Mouse (Mus musculus) adrenal gland, adult 2 months (tissue): Measurements from ENCODE around the gene Atad3a. TPM values are rescaled to one million over a fixed set of nuclear protein-coding genes. Genes with fewer than 3 reads are reported as not detected.
A peak's percentile ranks its signal among the peaks of the same experiment; 100 is the strongest.

Experiments used
- DNase-seq: peaks from one replicate; pipeline ENCODE4 v3.0.0; 2021
- microRNA-seq, 2 experiments: library from miRNA; unstranded; fragments of <30 nt; microRNA quantifications; one replicate each; pipeline ENCODE4 v1.2.0; 2021
- polyA plus RNA-seq: library from polyadenylated mRNA; depleted of rRNA; stranded (reverse); fragments of >200 nt; gene quantifications from 2 replicates; pipeline ENCODE4 v1.2.3, GENCODE M21; 2012; rRNA removed
- total RNA-seq, 2 experiments: library from RNA; stranded (reverse); gene quantifications; 2 replicates each; pipeline ENCODE4 v1.2.3; 2021

Atad3a gene
- total and polyA plus RNA-seq, 3 experiments: 71.4 to 226 (median 90.7) TPM

DNA sequence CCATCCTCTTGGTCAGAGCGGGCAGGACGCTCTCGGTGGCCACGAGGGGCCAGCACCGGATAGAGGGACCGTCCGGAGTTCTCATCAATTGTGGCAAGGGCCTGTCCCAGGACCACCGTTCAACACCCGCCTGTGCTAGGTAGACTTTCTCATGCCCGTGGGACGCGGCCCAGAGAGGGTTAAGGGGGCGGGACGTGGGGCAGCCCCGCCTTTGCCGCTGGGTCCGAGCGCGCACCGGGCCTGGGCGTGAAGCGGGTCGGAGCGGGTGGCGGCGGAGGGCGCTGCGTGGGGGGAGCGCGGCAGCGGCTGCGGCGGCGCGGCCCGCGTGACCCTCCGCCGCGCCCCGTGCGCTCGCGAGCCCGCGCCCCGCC lies 66.8 kb downstream of the Atad3a start, which contains the start of gene Fndc10:
Fndc10 (plus strand) TSS at position 232 of the 371 bp plus-strand sequence.
- peak; percentile 87 for DNase-seq

- no peak for DNase-seq
Observed at GRCm38 (mm10) chr4:155692421-155692820, 68.5 kb downstream of the Atad3a start.

Small RNA genes lying within 50 kb of the gene (microRNA-seq; reads per million reads assigned to microRNA genes)
- 0 reads per million in 2 experiments for gene Gm27743

Other genes starting within 250 kb of the Atad3a start
- gene Nadk, start 198.7 kb downstream of the Atad3a start, total RNA-seq: 100 to 1,000 TPM; 184 to 322 TPM
- gene Nadk, start 198.7 kb downstream of the Atad3a start, polyA plus RNA-seq: 297 and 390 TPM in 2 replicates
- gene Slc35e2, start 159.7 kb downstream of the Atad3a start, total RNA-seq: 10 to 100 TPM; 33.6 to 35.9 TPM
- gene Slc35e2, start 159.7 kb downstream of the Atad3a start, polyA plus RNA-seq: 17.5 and 29.6 TPM in 2 replicates
- 10 to 100 TPM; 41.6 to 46.7 TPM for gene Cdk11b, start 136.2 kb downstream of the Atad3a start, total RNA-seq
- 11.9 and 18.9 TPM in 2 replicates for gene Cdk11b, start 136.2 kb downstream of the Atad3a start, polyA plus RNA-seq
- not detected for gene Gm10563, start 115.7 kb downstream of the Atad3a start, total RNA-seq
- gene Gm10563, start 115.7 kb downstream of the Atad3a start, polyA plus RNA-seq: not detected in 2 replicates
- gene Mmp23, start 107.7 kb downstream of the Atad3a start, total RNA-seq: 1 to 10 TPM; 5.2 to 7.6 TPM
- gene Mmp23, start 107.7 kb downstream of the Atad3a start, polyA plus RNA-seq: 23.2 and 23.9 TPM in 2 replicates
- gene Mib2, start 91.9 kb downstream of the Atad3a start, total RNA-seq: 10 to 100 TPM; 40.8 to 50.9 TPM
- 110 and 117 TPM in 2 replicates for gene Mib2, start 91.9 kb downstream of the Atad3a start, polyA plus RNA-seq
- 10 to 100 TPM; 42.6 to 65.1 TPM for gene Fndc10, start 66.8 kb downstream of the Atad3a start, total RNA-seq
- gene Fndc10, start 66.8 kb downstream of the Atad3a start, polyA plus RNA-seq: 247 and 266 TPM in 2 replicates
- 100 to 1,000 TPM; 104 to 143 TPM for gene Ssu72, start 56.3 kb downstream of the Atad3a start, total RNA-seq
- gene Ssu72, start 56.3 kb downstream of the Atad3a start, polyA plus RNA-seq: 178 and 190 TPM in 2 replicates
- under 1 TPM; 0.55 to 0.73 TPM for gene Tmem240, start 26.3 kb downstream of the Atad3a start, total RNA-seq
- gene Tmem240, start 26.3 kb downstream of the Atad3a start, polyA plus RNA-seq: 2.0 and 3.1 TPM in 2 replicates
- gene Vwa1, start 13.6 kb upstream of the Atad3a start, total RNA-seq: 1 to 10 TPM; 2.5 to 4.8 TPM
- 9.4 and 12.0 TPM in 2 replicates for gene Vwa1, start 13.6 kb upstream of the Atad3a start, polyA plus RNA-seq
- under 1 TPM; 0.52 to 0.62 TPM for gene Tmem88b, start 24.8 kb upstream of the Atad3a start, total RNA-seq
- gene Tmem88b, start 24.8 kb upstream of the Atad3a start, polyA plus RNA-seq: 0.81 and 0.97 TPM in 2 replicates
- not detected for gene Ankrd65, start 29.3 kb upstream of the Atad3a start, total RNA-seq
- 0.11 and 0.16 TPM in 2 replicates for gene Ankrd65, start 29.3 kb upstream of the Atad3a start, polyA plus RNA-seq
- gene Mrpl20, start 41.8 kb upstream of the Atad3a start, total RNA-seq: 100 to 1,000 TPM; 122 to 141 TPM
- gene Mrpl20, start 41.8 kb upstream of the Atad3a start, polyA plus RNA-seq: 42.1 and 65.2 TPM in 2 replicates
- 100 to 1,000 TPM in 1 of 2 experiments, 10 to 100 TPM in 1; 70.2 to 118 TPM for gene Ccnl2, start 51.4 kb upstream of the Atad3a start, total RNA-seq
- gene Ccnl2, start 51.4 kb upstream of the Atad3a start, polyA plus RNA-seq: 56.0 and 58.2 TPM in 2 replicates
- 100 to 1,000 TPM; 155 to 164 TPM for gene Aurkaip1, start 70.2 kb upstream of the Atad3a start, total RNA-seq
- gene Aurkaip1, start 70.2 kb upstream of the Atad3a start, polyA plus RNA-seq: 276 and 293 TPM in 2 replicates
- 10 to 100 TPM; 36.9 to 55.5 TPM for gene Mxra8, start 78.6 kb upstream of the Atad3a start, total RNA-seq
- 164 and 185 TPM in 2 replicates for gene Mxra8, start 78.6 kb upstream of the Atad3a start, polyA plus RNA-seq
- 10 to 100 TPM; 58.1 to 66.7 TPM for gene Dvl1, start 86.3 kb upstream of the Atad3a start, total RNA-seq
- 187 and 202 TPM in 2 replicates for gene Dvl1, start 86.3 kb upstream of the Atad3a start, polyA plus RNA-seq
- under 1 TPM; 0.32 to 0.35 TPM for gene Tas1r3, start 102.3 kb upstream of the Atad3a start, total RNA-seq
- 0.56 and 0.62 TPM in 2 replicates for gene Tas1r3, start 102.3 kb upstream of the Atad3a start, polyA plus RNA-seq
- 10 to 100 TPM; 18.7 to 21.1 TPM for gene Cptp, start 108.3 kb upstream of the Atad3a start, total RNA-seq
- 29.4 and 37.1 TPM in 2 replicates for gene Cptp, start 108.3 kb upstream of the Atad3a start, polyA plus RNA-seq
- gene Ints11, start 108.5 kb upstream of the Atad3a start, total RNA-seq: 10 to 100 TPM; 27.5 to 32.0 TPM
- gene Ints11, start 108.5 kb upstream of the Atad3a start, polyA plus RNA-seq: 24.5 and 30.8 TPM in 2 replicates
- gene Pusl1, start 130.7 kb upstream of the Atad3a start, total RNA-seq: 10 to 100 TPM; 21.8 to 28.4 TPM
- 118 and 119 TPM in 2 replicates for gene Pusl1, start 130.7 kb upstream of the Atad3a start, polyA plus RNA-seq
- gene Acap3, start 130.7 kb upstream of the Atad3a start, total RNA-seq: 10 to 100 TPM; 14.4 to 20.9 TPM
- 29.0 and 29.3 TPM in 2 replicates for gene Acap3, start 130.7 kb upstream of the Atad3a start, polyA plus RNA-seq
- gene Ube2j2, start 182.7 kb upstream of the Atad3a start, total RNA-seq: 10 to 100 TPM; 64.1 to 94.4 TPM
- gene Ube2j2, start 182.7 kb upstream of the Atad3a start, polyA plus RNA-seq: 93.2 and 95.5 TPM in 2 replicates
- gene C1qtnf12, start 201.2 kb upstream of the Atad3a start, total RNA-seq: 10 to 100 TPM; 66.8 to 70.1 TPM
- 100 and 128 TPM in 2 replicates for gene C1qtnf12, start 201.2 kb upstream of the Atad3a start, polyA plus RNA-seq
- 1 to 10 TPM; 5.1 to 8.5 TPM for gene B3galt6, start 231.6 kb upstream of the Atad3a start, total RNA-seq
- 14.7 and 18.3 TPM in 2 replicates for gene B3galt6, start 231.6 kb upstream of the Atad3a start, polyA plus RNA-seq
- 100 to 1,000 TPM; 260 to 282 TPM for gene Sdf4, start 231.8 kb upstream of the Atad3a start, total RNA-seq
- gene Sdf4, start 231.8 kb upstream of the Atad3a start, polyA plus RNA-seq: 47.5 and 50.7 TPM in 2 replicates